Mouse (Mus musculus) limb, embryonic 11.5 days (tissue): ENCODE data around the gene Zfp90. TPM values are rescaled to one million over a fixed set of nuclear protein-coding genes. Genes with fewer than 3 reads are reported as not detected.

Experiments
- ATAC-seq: fragments of 200-750 bp; cut with Nextera tagmentation; 2 replicates; pipeline ENCODE4 v1.8.0; 2017; ENCODE audit warnings: low read depth; ENCODE audit not compliant: insufficient number of reproducible peaks, low FRiP score, low TSS enrichment
- DNase-seq: peaks from one replicate; pipeline ENCODE4 v3.0.0-alpha.2; 2015; ENCODE audit warnings: low spot score
- H3K27ac ChIP-seq: fragments of 300-500 bp; sonication (generic); replicated peaks from 2 replicates; pipeline ENCODE4 v1.5.1; 2014; ENCODE audit warnings: low read depth, mild to moderate bottlenecking, low read length
- H3K27me3 ChIP-seq: fragments of 300-500 bp; sonication (generic); 2 replicates; pipeline ENCODE4 v1.6.1; 2014; ENCODE audit warnings: mild to moderate bottlenecking, low read length, mixed read lengths; ENCODE audit not compliant: control insufficient read depth, insufficient read depth
- H3K36me3 ChIP-seq: fragments of 300-500 bp; sonication (generic); 2 replicates; pipeline ENCODE4 v1.6.1; 2014; ENCODE audit warnings: mild to moderate bottlenecking, low read length, moderate library complexity, mixed read lengths; ENCODE audit not compliant: control insufficient read depth, insufficient read depth
- H3K4me1 ChIP-seq: fragments of 300-500 bp; sonication (generic); 2 replicates; pipeline ENCODE4 v1.6.1; 2014; ENCODE audit warnings: low read length, mixed read lengths; ENCODE audit not compliant: control insufficient read depth, insufficient read depth
- H3K4me2 ChIP-seq: fragments of 300-500 bp; sonication (generic); 2 replicates; pipeline ENCODE4 v1.6.1; 2014; ENCODE audit warnings: low read depth, mild to moderate bottlenecking, moderate library complexity; ENCODE audit not compliant: severe bottlenecking
- H3K4me3 ChIP-seq: fragments of 300-500 bp; sonication (generic); 2 replicates; pipeline ENCODE4 v1.5.1; 2014; ENCODE audit warnings: low read depth, low read length
- H3K9ac ChIP-seq: fragments of 300-500 bp; sonication (generic); 2 replicates; pipeline ENCODE4 v1.6.1; 2014; ENCODE audit warnings: mild to moderate bottlenecking, low read length
- H3K9me3 ChIP-seq: fragments of 300-500 bp; sonication (generic); 2 replicates; pipeline ENCODE4 v1.6.1; 2016; ENCODE audit warnings: low read length; ENCODE audit not compliant: control insufficient read depth
- WGBS: fragments of 180-500 bp; shearing (Covaris S2); extraction: QIAGEN DNeasy Blood & Tissue Kit; methylation state at CpG from one replicate; pipeline ENCODE4 v1.1.7; 2014; 5-methylcytosine and 5-hydroxymethylcytosine counted together
- polyA plus RNA-seq: library from polyadenylated mRNA; unstranded; fragments of >200 nt; fragmentation: Nextera tagmentation; extraction: Ambion mirVana; gene quantifications from 2 replicates; pipeline ENCODE4 v1.2.1, GENCODE M21; 2014

Zfp90 gene
- 29.1 and 29.9 TPM in 2 replicates for polyA plus RNA-seq

DNA sequence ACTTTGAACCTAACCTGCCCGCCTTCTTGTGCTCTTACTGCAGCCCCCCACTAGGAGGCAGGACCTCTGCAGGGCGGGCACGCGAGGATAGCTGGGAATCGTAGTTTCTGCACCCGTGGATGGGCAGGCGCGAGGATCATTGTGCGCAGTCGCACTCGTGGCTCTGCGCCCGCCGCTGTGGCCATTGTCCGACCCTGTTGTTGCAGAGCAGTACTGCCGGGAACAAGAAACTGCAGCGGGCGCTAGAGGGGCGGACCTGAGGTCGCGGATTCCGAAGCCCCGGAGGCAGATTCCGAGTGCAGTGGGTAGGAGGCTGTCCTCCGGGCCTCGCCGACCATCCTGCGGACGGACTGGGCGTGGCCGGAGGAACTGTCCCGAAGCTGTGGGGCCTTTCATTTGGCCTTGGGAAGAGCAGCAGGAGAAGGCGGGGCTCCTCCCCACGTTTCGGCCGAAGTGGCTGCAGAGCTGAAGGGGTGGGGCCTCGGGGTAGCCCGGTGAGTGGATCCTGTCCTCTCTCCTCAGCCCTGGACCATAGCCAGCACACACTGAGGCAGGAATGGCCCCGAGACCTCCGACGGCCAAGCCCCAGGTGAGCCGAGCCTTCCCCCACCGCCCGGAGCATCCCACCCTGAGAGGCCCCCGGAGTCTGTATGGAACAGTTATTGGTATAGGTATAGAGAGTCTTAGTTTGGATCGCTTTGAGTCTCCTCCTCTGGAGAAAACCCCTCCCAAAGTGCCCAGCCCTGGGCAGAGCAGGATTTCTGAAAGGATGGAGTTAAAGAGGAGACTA, at the start of gene Zfp90:
Gene Zfp90 (plus strand): TSS at position 146 of the 790 bp plus-strand sequence.
- H3K36me3 ChIP-seq: peaks cover 22% of the 10 kb centered on the region
- peaks cover 16% of the 10 kb centered on the region; the same call in 1 of the 2 replicates for H3K4me1 ChIP-seq
- H3K27me3 ChIP-seq: no peaks in the 10 kb centered on the region
- H3K4me3 ChIP-seq: peak within 1 kb of the TSS; percentile 58
- H3K27ac ChIP-seq: peak within 1 kb of the TSS; percentile 85
- no peaks in the 10 kb centered on the region for H3K9me3 ChIP-seq
- WGBS: 0% methylated on average over 46 of the region's 46 CpGs
- peak within 1 kb of the TSS; percentile 73 for H3K4me2 ChIP-seq
- ATAC-seq (peak; percentile 97), DNase-seq (peak; percentile 96)
- H3K9ac ChIP-seq: peak within 1 kb of the TSS; percentile 92

DNA sequence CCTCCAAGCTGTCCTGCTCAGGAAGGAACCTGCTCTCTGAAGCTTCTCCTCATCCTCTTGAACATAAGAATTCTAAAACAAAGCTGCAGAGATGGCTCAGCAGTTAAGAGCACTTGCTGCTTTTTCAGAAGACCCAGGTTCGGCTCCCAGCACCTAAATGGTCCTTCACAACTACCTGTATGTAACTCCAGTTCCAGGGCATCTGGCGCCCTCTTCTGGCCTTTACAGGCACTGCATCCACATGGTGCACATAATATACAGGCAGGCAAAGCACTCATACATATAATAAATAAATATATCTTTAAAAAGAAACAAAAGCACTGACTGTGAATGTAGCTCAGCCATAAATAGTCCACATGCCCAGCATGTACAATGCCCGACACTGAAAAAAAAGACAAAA, 46.6 kb upstream of the Zfp90 start:
- H3K27ac ChIP-seq: no peak overlapping the region
- WGBS: 71% methylated on average over 3 of the region's 3 CpGs
- DNase-seq (no peak), ATAC-seq (no peak)
- no peaks in the 10 kb centered on the region for H3K9me3 ChIP-seq
- H3K4me1 ChIP-seq: no peaks in the 10 kb centered on the region
- H3K36me3 ChIP-seq: no peaks in the 10 kb centered on the region
- no peak overlapping the region for H3K4me3 ChIP-seq
- H3K4me2 ChIP-seq: no peak overlapping the region
- H3K9ac ChIP-seq: no peak overlapping the region
- H3K27me3 ChIP-seq: no peaks in the 10 kb centered on the region

DNA sequence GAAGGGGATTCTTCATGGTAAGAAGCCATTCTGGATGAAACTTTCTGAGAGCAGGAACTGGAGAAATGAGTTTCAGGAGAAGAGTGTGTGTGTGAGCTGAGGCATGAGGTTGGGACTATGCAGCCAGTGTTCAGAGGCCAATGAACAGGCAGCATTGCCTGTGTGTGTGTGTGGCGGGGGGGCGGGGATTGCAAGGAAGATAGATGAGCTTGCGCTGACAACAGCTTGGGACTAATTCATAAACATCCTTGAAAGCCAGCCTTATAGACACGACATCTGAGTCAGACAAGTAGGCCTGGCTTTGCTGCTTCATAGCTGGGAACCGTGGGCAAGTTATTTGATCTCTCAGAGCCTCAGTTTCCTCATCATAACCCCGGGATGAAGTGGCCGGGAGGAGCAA, 46.1 kb upstream of the Zfp90 start:
- Histone ChIP-seq H3K4me3 (no peak overlapping the region), H3K4me1 (no peaks in the 10 kb centered on the region), H3K9me3 (no peaks in the 10 kb centered on the region), H3K36me3 (no peaks in the 10 kb centered on the region), H3K4me2 (no peak overlapping the region), H3K27me3 (no peaks in the 10 kb centered on the region), H3K27ac (no peak overlapping the region), H3K9ac (no peak overlapping the region)
- 83% methylated on average over 7 of the region's 7 CpGs for WGBS
- DNase-seq (no peak), ATAC-seq (no peak)

DNA sequence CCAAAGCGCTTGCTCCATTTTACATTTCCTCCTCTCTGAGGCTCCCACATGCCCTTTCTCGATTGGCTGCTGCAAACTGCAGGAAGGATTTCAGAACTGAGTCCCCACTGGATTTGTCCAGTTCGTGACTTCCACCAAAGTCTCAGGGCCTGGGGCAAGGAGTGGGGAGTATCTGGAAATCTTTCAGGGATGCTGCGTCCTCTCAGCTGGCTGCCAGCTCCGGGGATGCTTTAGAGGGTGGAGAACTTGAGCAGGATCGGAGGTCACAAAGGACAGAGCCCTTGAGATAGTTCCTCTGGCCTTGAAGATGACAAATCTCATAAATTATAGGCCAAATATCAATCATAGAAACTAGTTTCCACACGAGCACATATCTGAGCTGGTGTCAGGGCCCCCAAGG, 39.2 kb upstream of the Zfp90 start:
- DNase-seq: no peak
- Histone ChIP-seq H3K9ac (no peak overlapping the region), H3K4me3 (no peak overlapping the region), H3K9me3 (no peaks in the 10 kb centered on the region), H3K4me2 (no peak overlapping the region), H3K27me3 (no peaks in the 10 kb centered on the region), H3K4me1 (no peaks in the 10 kb centered on the region), H3K36me3 (no peaks in the 10 kb centered on the region), H3K27ac (no peak overlapping the region)
- WGBS: 69% methylated on average over 7 of the region's 7 CpGs
- ATAC-seq: no peak

DNA sequence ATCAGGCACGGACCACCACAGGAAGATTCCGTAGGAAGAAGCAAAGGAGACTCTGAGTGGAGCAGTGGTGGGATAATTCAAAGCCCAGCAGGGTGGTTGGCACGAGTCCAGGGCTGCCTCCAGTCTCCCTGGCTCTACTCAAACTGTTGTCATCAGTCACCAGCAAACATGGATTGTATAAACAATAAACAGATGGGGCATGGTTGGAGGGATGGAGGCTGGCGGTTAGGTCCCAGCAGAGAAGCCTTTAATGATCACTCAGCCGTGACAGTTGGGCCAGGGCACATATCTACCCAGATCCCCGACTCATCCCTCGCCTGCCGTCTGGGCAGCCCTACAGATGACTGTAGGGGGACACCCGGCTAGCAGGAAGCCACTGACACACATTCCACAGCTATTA, 38.3 kb upstream of the Zfp90 start:
- DNase-seq (no peak), ATAC-seq (no peak)
- no peaks in the 10 kb centered on the region for H3K36me3 ChIP-seq
- no peak overlapping the region for H3K27ac ChIP-seq
- H3K9me3 ChIP-seq: no peaks in the 10 kb centered on the region
- no peaks in the 10 kb centered on the region for H3K4me1 ChIP-seq
- no peaks in the 10 kb centered on the region for H3K27me3 ChIP-seq
- no peak overlapping the region for H3K9ac ChIP-seq
- H3K4me2 ChIP-seq: no peak overlapping the region
- H3K4me3 ChIP-seq: no peak overlapping the region
- 28% methylated on average over 9 of the region's 9 CpGs for WGBS

DNA sequence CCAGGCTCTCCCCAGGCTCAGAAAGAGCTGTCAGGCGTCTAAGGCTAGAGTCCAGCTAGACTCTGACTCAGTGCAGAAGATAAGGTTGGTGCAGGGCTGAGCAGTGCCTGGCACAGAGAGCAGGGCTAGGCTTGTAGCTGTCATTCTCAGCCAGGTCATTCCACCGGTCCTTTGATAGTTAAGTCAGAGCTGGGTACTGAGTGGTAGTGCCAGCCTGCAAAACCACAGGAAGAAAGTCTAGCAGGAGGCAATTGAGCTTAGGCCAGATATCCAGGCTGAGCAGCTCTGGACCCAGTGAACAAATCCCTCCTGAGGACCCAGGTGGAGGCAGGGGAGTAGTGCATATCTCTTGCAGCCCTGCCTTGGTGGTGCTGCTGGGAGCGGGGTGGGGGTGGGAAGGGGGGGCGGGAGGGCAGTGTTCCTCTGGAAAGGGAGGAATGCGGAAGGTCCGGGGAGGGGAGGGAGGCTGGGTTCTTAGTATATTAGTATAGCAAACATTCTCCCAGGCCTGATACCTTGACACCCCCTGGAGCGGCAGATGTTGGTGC, 36.6 kb upstream of the Zfp90 start:
- Histone ChIP-seq H3K4me2 (no peak overlapping the region), H3K36me3 (no peaks in the 10 kb centered on the region), H3K27ac (no peak overlapping the region), H3K27me3 (no peaks in the 10 kb centered on the region), H3K9me3 (no peaks in the 10 kb centered on the region), H3K9ac (no peak overlapping the region), H3K4me1 (no peaks in the 10 kb centered on the region), H3K4me3 (no peak overlapping the region)
- WGBS: 74% methylated on average over 6 of the region's 7 CpGs
- no peak for ATAC-seq
- no peak for DNase-seq

DNA sequence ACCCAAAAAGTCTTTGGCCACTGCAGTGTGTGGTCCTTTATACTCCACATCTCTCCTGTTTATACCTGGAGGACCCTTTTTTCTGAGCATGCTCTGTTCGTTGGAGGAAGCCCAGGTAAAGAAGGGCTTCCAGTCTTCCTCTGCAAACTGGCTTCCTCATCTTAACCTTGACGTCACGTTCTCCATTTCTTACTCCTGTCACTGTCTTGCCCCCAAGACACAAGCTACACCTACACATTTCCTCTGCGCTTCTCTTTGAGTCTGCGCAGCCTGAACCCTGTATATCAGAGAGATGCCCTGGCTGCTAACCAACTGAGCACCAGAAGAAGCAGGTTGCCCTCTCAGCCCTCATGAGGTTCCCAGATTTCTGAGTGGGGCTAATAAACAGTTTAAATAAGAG, 35.8 kb upstream of the Zfp90 start:
- no peak for ATAC-seq
- no peak for DNase-seq
- Histone ChIP-seq H3K9ac (no peak overlapping the region), H3K9me3 (no peaks in the 10 kb centered on the region), H3K4me3 (no peak overlapping the region), H3K4me2 (no peak overlapping the region), H3K36me3 (no peaks in the 10 kb centered on the region), H3K27ac (no peak overlapping the region), H3K4me1 (no peaks in the 10 kb centered on the region), H3K27me3 (no peaks in the 10 kb centered on the region)
- WGBS: 88% methylated on average over 5 of the region's 5 CpGs

DNA sequence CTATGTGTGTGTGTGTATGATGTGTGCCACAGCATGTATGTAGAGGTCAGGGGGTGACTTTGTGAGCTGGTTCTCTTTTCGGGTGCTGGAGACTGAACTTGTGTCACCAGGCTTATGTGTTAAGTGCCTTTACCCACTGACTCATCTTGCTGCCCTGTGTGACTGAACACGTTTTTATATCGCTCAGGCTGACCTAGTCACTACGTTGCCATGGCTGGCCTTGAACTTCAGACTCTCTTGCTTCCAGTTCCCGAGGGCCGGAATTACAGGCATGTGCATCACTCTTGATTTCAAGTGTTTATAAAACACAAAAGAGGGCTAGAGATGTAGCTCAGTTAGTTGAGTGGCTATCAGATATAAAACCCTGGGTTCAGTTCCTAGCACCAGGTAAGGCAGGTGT, 34.1 kb upstream of the Zfp90 start:
- Histone ChIP-seq H3K4me3 (no peak overlapping the region), H3K4me1 (no peaks in the 10 kb centered on the region), H3K36me3 (no peaks in the 10 kb centered on the region), H3K27me3 (no peaks in the 10 kb centered on the region), H3K4me2 (no peak overlapping the region), H3K9ac (no peak overlapping the region), H3K9me3 (no peaks in the 10 kb centered on the region), H3K27ac (no peak overlapping the region)
- ATAC-seq: no peak
- no peak for DNase-seq
- WGBS: 90% methylated on average over 6 of the region's 6 CpGs
